Mouse (Mus musculus) layer of hippocampus, postnatal 14 days (tissue): ENCODE data around the gene Olfr845. TPM values are rescaled to one million over a fixed set of nuclear protein-coding genes. Genes with fewer than 3 reads are reported as not detected.

Experiments
- DNase-seq, 2 experiments: peaks; one replicate each; pipeline ENCODE4 v3.0.0; 2021 to 2022; ENCODE audit warnings: low spot score in 2 of 2, mixed read lengths in 1 of 2
- long read RNA-seq, 2 experiments: library from polyadenylated mRNA; stranded (forward); transcript quantifications; one replicate each; pipeline ENCODE4 v2.0.0; 2021
- total RNA-seq, 2 experiments: library from RNA; stranded (reverse); gene quantifications; 2 replicates each; pipeline ENCODE4 v1.2.3; 2021

Gene Olfr845
- total RNA-seq, result not detected
- long read RNA-seq, experiment 1, result 0 reads
- long read RNA-seq, experiment 2, result 0 reads

GRCm38 (mm10) chr9:19336157-19336556 is at the start of gene Olfr845:
Gene Olfr845, plus strand, starts transcription at chr9:19336457.
- no peak for DNase-seq

GRCm38 (mm10) chr9:19316047-19316446 is 20.2 kb upstream of the Olfr845 start, which contains the start of gene Olfr844:
Gene Olfr844, plus strand, starts transcription at chr9:19316347.
- no peak for DNase-seq

DNA sequence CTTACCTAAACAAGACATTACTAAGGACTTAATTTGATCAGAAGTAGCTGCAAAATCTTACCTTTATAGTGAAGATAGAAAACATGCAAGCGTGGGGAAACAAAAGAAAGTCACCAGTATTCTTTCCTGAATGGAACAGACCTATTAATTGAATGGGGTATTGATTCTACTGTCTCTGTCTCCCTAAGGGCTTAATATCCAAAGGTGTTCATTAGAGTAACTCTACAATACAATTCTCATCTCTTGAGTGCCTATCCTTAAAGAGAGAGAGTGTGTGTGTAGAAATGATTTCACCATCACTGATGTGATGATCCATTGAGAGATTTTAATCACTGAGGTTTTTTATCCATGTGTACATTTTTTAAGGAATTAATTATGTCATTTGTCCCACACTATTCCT is 27.6 kb downstream of the Olfr845 start, which contains the start of gene Olfr846:
Gene Olfr846, minus strand, starts transcription at position 101 of the 400 bp plus-strand sequence.
- DNase-seq, result no peak

GRCm38 (mm10) chr9:19378569-19378968 is 42.3 kb downstream of the Olfr845 start, which contains the start of gene Olfr847:
Gene Olfr847, minus strand, starts transcription at chr9:19378669.
- no peak for DNase-seq

Other genes with a start within 250 kb of the Olfr845 start
- not detected for gene Olfr836, start 216.1 kb upstream of the Olfr845 start, total RNA-seq
- not detected for gene Olfr837, start 200.1 kb upstream of the Olfr845 start, total RNA-seq
- under 1 TPM; 0.09 to 0.12 TPM for gene Olfr839-ps1, start 159.1 kb upstream of the Olfr845 start, total RNA-seq
- not detected for gene Olfr843, start 84.5 kb upstream of the Olfr845 start, total RNA-seq
- not detected for gene Olfr844, start 20.1 kb upstream of the Olfr845 start, total RNA-seq
- gene Olfr846, start 27.5 kb downstream of the Olfr845 start, total RNA-seq, result not detected
- gene Olfr847, start 42.2 kb downstream of the Olfr845 start, total RNA-seq, result not detected
- not detected for gene Olfr849, start 103.8 kb downstream of the Olfr845 start, total RNA-seq
- not detected for gene Olfr850, start 141.8 kb downstream of the Olfr845 start, total RNA-seq
- gene Olfr851, start 156.8 kb downstream of the Olfr845 start, total RNA-seq, result not detected
- not detected for gene Olfr853, start 204.6 kb downstream of the Olfr845 start, total RNA-seq
- not detected for gene Olfr854, start 230.9 kb downstream of the Olfr845 start, total RNA-seq
- not detected for gene Olfr855, start 246.2 kb downstream of the Olfr845 start, total RNA-seq